11 mouse cellular contexts compared by ENCODE assay signal in genomic region chr14:45996760-45997159, GRCm38 (mm10).
DNase-seq lines count a peak whose midpoint lies in the region; ATAC-seq lines count a peak whose summit lies in the region.
"Had no signal": no experiment of that assay in that cellular context is flagged by ENCODE, and none has a peak within 500 bp of the region (broad histone marks: within the 10 kb centered on the region; RNA-seq: fewer than 3 reads in every experiment).

No protein-coding gene starts in this region.

- DNase-seq in cerebellum, adult 9-11 months = peak; percentile 10
- DNase-seq in cerebellum, adult 11 months = no peak
- peak; percentile 31 for DNase-seq in 3134 (ENCODE audit: extremely low read depth, insufficient read length, low spot score)
- DNase-seq in kidney, postnatal 4 days = peak; percentile 72 to 81
- DNase-seq in thymus, postnatal 36 days = no peak
- no peak for DNase-seq in forebrain, embryonic 11.5 days (ENCODE audit: low spot score)
- no peak for DNase-seq in left cerebral cortex, adult 8-10 months (ENCODE audit: low spot score in 2 of 2)
- DNase-seq: right cerebral cortex, adult 18-20 months had no signal

- H3K27me3 ChIP-seq in heart, embryonic 13.5 days (replicated peaks) = no peaks in the 10 kb centered on the region
- no peaks in the 10 kb centered on the region for H3K27me3 ChIP-seq in forebrain, embryonic 11.5 days (ENCODE audit: control insufficient read depth, insufficient read depth, low read length)
- H3K27me3 ChIP-seq: forebrain, embryonic 15.5 days had no signal

- H3K4me3 ChIP-seq in heart, embryonic 13.5 days = no peak overlapping the region
- H3K4me3 ChIP-seq in forebrain, embryonic 11.5 days (ENCODE audit: low read depth, low read length) = no peak overlapping the region
- H3K4me3 ChIP-seq: forebrain, embryonic 15.5 days had no signal

- 29% methylated on average over 5 of the region's 5 CpGs for WGBS in heart, embryonic 13.5 days
- WGBS in forebrain, embryonic 11.5 days = 79% methylated on average over 5 of the region's 5 CpGs

- H3K4me2 ChIP-seq in heart, embryonic 13.5 days = no peak overlapping the region
- no peak overlapping the region for H3K4me2 ChIP-seq in forebrain, embryonic 11.5 days (ENCODE audit: low read depth, low read length, severe bottlenecking)
- H3K4me2 ChIP-seq: forebrain, embryonic 15.5 days had no signal

- H3K27ac ChIP-seq in heart, embryonic 13.5 days (replicated peaks) = 0 out of 2 replicates have a peak overlapping the region, but pooled peaks have one; percentile 8
- no peak overlapping the region for H3K27ac ChIP-seq in forebrain, embryonic 11.5 days (ENCODE audit: low read depth, low read length)
- H3K27ac ChIP-seq: forebrain, embryonic 15.5 days; liver, embryonic 14.5 days had no signal

- H3K9me3 ChIP-seq in heart, embryonic 13.5 days = no peaks in the 10 kb centered on the region
- no peaks in the 10 kb centered on the region for H3K9me3 ChIP-seq in forebrain, embryonic 11.5 days (ENCODE audit: control insufficient read depth, low read length)
- H3K9me3 ChIP-seq: forebrain, embryonic 15.5 days had no signal

- H3K9ac ChIP-seq in heart, embryonic 13.5 days = no peak overlapping the region
- no peak overlapping the region for H3K9ac ChIP-seq in forebrain, embryonic 11.5 days (ENCODE audit: low read length)
- H3K9ac ChIP-seq: forebrain, embryonic 15.5 days; liver, embryonic 14.5 days had no signal

- ATAC-seq in heart, embryonic 13.5 days (ENCODE audit: extremely low read depth, insufficient number of reproducible peaks, low FRiP score, low TSS enrichment) = no peak
- ATAC-seq in forebrain, embryonic 11.5 days (replicated peaks; ENCODE audit: low FRiP score) = no peak
- ATAC-seq: forebrain, embryonic 15.5 days had no signal

- H3K4me1 ChIP-seq in heart, embryonic 13.5 days = peaks cover 13% of the 10 kb centered on the region
- no peaks in the 10 kb centered on the region for H3K4me1 ChIP-seq in forebrain, embryonic 11.5 days (replicated peaks; ENCODE audit: control insufficient read depth, insufficient read depth, low read length)
- H3K4me1 ChIP-seq: forebrain, embryonic 15.5 days had no signal

- no peaks in the 10 kb centered on the region for H3K36me3 ChIP-seq in heart, embryonic 13.5 days
- H3K36me3 ChIP-seq in forebrain, embryonic 11.5 days (ENCODE audit: control insufficient read depth, insufficient read depth, low read length) = no peaks in the 10 kb centered on the region
- H3K36me3 ChIP-seq: forebrain, embryonic 15.5 days had no signal

Comparison
In these comparisons a context has a peak if more than half of its experiments do, and no peak if none do; other contexts are left out.
1. DNase-seq: peak in cerebellum, adult 9-11 months (single experiment), 3134 (single experiment) and kidney, postnatal 4 days (2 of 2); none in cerebellum, adult 11 months (single experiment), thymus, postnatal 36 days (0 of 2), forebrain, embryonic 11.5 days (single experiment) and left cerebral cortex, adult 8-10 months (0 of 2).